Mouse (Mus musculus) regulatory T cell (primary cell): ENCODE measurements around the gene Cflar.

Experiments used
- in situ Hi-C: fragments of 300-600 bp; cut with MboI, MseI; formaldehyde crosslinking; loops from one replicate; pipeline ENCODE4 v1.15.1; 2025; ENCODE audit warnings: high pct_unique_total_duplicates

Cflar gene

DNA sequence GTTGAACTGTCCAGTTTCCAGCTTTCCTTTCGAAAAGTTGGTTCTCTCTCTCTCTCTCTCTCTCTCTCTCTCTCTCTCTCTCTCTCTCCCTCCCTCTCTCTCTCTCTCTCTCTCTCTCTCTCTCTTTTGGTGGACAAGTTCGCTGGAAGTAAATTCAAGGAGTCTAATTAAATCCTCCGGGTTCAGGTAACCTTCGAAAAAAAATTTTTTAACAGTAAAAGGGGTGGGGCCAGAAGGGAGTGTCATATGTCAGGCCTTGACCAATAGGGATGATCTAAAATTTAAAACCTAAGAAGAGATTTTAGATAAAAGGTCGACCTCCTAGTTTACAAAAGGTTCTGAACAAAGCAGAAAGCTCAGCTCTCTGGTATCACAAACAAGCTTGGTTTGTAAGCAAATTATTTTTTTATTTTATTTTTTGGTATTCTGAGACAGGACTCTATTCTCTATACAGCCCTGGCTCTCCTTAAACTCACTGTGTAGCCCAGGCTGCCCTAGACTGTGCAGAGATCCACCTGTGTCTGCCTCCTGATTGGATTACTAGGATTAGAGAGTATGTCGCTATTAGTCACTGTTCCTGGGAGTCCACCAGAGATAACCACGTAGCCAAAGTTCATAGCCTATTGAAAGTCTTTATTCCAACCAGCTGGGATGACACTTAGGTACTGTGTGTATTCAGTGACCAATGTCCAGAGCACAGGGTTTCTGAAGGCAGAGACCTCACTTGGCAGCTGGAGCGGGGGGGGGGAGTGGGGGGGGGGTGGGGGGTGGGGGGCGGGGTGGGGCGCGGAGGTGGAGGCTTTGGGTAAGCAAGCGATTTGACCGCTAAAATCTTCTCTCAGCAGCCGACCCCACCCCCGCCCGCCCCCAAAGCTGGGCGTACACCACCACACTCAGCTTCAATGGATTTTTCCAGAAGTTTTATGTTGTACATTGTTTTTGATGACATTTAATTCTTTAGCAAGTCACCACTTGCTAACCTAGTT lies 1.1 kb downstream of the Cflar start:
- in situ Hi-C loops, result no loop called here

GRCm38 (mm10) chr1:58713081-58713892 lies 2.0 kb downstream of the Cflar start:
- in situ Hi-C loops, result no loop called here

- in situ Hi-C loops, result no loop called here
These were observed 2.6 kb downstream of the Cflar start for GRCm38 (mm10) chr1:58713893-58714231.

DNA sequence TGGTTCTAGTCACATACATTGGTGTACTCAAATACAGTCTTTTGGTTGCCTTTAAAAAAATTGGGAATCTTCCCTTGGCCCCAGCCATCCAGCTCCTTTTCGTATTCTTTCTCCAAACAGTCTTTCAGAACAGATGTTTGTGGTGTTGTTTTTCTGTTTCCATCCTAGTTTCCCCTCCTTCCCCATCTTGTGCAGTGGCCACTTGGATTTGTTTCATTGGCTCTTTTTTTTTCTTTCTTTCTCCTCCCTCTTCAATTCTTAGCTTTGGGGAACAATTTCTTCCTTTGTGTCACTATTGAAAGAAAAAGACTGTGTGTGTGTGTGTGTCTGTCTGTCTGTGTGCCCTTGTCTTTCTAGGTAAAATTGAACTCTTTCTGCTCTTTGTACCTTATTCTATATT lies 3.1 kb downstream of the Cflar start:
- in situ Hi-C loops, result no loop called here

DNA sequence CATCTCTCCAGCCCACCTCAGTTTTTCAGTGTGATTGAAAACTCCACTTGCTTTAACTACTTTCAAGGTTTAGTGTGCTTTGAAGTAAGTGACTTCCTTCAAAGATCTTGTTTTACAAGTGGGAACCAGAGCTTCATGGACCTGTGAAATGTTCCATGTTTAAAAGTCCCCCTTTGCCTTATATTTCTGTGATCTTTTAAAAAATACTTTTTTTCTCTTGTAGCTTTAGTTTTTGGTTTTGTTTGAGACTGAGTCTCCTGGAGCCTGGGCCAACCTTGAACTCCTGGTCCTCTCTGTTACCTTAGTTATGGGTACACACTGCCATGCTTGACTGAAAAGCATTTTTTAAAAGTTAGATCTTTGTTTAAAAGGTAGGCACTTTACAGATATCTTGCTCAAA lies 4.2 kb downstream of the Cflar start:
- in situ Hi-C loops, result no loop called here

DNA sequence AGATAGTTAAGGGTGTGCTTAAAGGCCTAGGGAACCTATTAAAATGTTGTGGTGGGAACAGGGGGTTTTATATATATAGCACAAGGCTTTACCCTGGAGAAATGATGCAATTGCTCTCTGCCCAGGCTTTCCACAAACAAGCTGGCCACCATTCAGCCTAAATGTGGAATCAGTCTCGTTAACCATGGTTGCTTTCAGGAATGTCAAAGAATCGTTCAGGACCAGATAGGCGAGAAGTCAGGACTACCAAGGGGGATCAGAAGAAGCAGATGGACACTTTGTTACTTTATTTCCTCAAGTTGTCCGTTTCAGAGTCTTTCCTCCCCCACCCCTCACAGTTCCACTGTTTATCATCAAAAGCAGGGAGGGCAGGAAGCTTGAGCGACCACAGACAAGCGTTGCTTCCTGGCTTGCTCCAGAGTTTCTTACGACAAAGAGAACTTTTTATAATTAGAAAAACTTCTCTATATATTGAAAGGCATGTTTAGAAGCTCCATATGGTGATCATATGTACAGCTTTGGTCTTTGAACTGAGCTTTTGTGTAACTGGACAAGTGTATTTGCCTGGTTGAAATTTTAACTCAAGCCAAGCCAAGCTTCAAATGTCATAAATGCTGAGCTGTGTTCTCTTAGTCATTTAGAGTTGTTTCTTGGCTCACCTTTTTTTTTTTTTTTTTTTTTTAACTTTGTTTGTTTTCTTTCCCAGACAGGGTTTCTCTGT lies 5.0 kb downstream of the Cflar start:
- in situ Hi-C loops, result no loop called here

DNA sequence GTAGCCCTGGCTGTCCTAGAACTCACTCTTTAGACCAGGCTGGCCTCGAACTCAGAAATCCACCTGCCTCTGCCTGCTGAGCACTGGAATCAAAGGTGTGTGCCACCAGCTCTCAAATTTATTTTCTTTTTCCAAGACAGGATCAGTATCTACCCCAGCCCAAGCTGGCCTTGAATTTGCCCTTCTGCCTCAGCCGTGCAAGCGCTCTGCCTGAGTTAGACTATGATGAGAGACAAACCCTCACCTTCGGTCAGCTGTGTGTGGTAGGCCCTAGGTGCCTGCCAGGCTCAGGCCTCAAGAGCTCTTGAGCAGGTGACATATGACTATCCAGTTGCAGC lies 5.5 kb downstream of the Cflar start:
- in situ Hi-C loops, result no loop called here

DNA sequence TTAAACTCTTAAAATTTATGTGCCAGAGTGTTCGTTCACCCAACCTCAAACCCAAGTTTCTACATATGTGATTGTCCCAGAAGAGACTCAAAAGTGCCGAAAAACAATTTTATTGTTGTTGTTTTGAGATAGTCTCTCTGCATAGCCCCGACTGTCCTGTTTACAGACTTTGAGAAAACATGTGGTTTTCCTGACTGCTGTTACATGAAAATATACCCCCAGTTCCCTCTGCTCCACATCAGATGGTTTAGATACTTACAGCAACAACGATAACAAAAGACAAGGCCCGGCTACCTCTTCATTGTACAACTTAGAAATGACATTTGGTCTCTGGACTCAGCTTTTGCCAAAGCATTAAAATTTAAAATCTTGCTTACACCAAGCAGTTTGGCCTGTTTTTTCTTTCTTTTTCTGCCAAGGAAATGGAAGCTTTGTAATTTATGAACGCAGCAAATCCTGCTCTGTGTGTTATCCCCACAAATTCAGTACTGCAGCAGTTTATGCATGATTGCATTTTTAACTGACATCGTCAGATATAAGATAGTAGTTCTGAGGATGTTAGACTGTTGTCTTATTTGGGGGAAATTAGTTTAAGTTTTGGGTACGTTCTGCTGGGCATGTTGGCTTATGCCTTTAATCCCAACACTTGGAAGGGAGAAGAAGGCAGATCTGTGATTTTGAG lies 6.4 kb downstream of the Cflar start:
- in situ Hi-C loops, result no loop called here

DNA sequence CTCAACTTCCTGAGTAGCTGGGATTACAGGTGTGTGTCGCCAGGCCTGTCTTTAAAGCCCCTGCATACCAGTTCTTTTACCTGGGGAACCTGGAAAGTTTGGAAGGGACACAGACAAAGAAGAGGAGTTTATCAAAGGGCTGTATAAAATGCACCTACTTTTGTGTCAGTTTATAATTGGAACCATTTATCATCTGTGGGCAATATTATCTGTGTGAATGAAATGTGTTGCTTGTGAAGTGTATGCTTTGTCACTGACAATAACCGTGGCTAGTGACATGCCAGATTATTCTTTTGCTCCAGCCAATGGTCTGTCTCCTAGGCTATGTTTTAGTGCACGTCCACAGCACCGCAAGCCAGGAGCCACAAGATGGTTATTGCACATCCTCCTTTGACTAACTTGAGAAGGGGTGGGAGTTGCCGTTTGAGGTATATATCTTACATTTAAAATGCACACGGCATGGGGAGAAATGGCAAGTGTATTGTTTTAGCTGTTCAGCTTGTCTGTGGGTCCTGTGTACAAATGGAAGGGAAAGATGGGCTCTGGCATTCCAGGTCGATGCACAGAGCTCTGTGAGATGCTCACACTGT lies 8.1 kb downstream of the Cflar start:
- in situ Hi-C loops, result no loop called here

GRCm38 (mm10) chr1:58720090-58720489 lies 8.8 kb downstream of the Cflar start:
- in situ Hi-C loops, result no loop called here

GRCm38 (mm10) chr1:58720988-58721387 lies 9.7 kb downstream of the Cflar start:
- in situ Hi-C loops, result no loop called here

DNA sequence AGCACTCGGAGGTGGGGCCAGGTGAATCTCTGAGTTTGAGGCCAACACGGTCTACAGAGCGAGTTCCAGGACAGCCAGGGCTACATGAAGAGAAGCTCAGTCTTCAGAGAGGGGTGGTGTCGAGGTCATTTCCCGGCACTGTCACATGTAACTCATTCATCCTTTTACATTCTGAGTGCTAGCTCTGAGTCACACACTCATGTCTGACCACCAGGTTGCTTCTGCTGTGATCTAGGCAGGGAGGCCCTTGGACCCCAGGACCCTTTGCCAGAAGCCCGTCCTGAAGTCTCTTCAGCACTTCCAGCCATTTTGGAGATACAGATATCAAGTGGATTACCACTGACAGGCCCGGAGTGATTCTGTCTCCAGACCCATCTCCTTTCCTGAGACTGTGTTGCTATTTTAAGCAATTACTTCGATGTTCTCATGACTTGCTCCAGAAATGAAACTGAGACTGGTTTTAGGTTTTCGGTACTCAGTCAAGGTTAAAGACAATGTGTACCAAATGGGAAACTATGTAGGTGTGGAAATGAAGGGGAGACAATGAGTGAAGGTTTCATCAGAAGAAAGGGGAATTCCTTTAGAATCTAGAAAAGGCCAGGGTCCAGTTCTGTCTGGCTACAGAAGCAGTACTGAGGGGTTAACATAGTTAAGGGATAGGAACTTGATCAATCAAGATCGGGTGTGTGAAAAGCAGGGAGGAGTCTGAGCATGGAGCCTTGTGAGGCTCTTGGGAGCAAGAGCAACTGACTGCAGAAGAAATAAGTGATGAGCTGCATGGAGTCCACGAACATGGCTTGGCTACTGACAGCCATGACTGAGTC lies 11.0 kb downstream of the Cflar start:
- in situ Hi-C loops, result no loop called here

DNA sequence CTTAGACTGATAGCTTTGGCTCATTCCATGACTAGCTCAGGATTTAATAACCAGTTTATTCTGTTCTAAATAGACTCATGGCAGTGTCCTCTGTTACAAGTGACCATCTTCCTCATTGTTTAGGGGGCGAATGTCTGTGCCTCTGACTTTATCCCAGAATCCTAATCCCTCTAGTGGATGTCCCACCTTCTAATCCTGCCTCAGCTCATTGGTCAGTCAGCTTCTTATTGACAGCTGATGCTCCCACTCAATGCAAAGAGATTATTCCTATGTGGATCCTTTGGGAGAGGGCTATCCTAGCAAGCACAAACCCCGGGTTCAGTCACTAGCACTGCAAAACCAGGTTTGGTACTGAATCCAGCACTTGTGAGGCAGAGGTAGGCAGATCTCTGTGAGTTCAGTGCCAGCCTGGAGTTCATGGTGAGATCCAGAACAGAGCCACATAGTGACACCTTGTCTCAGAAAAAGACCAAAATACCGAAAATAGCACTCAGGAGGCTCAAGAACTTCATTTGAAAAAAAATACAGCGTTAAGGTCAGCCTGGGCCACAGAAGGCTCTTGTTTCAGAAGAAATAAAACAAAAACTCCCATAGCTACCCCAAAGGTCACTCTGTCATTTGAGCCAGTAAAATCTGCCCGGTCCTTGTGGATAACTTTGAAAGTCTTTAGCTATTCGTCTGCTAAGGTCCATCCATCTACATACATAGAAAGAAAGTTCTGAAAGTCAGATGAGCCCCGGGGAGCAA lies 11.9 kb downstream of the Cflar start:
- in situ Hi-C loops, result no loop called here

DNA sequence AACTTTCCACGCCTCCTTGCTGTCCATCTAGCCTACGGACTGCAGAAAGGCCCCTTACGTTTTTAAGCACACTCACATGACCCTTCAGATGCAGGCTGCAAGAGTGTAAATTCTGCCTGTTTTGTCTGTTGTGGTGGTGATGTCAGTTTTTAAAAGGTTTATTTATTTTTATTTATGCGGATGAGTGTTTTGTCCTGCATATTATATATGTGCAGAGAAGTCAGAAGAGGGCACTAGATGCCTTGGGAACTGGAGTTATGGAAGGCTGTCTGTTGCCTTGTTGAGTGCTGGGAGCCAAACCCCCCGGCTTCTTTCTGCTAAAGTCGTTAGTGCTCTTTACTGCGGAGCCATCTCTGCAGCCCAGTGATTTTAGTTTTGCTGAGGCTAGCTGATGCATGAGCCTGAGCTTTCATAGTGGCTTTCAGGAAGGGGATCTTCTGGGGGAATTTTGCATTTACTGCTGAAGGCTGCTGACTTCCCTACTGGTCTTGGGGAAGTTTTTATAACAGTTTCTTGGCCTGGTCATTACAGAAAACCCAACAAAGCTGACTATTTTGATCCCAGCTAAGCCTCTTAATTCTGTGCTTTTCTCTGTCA lies 12.6 kb downstream of the Cflar start:
- in situ Hi-C loops, result no loop called here

DNA sequence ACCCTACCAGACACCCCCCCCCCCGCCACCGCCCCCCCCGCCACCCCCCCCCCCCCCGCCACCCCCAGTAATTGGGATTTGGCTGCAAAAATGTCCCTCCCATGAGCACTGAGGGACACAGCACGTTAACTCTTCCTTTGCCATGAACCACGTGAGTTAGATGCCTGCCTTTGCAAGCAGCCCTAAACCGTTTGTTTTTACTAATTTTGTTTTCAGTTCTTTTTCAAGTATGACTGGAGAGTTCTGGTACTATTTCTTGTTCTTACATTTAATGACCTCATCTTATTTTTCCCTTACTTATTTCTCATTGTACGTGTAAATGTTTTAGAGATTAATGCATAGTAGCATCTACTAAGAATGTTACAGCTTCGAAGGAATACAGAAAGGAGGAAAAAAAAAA lies 13.2 kb downstream of the Cflar start:
- in situ Hi-C loops, result no loop called here

GRCm38 (mm10) chr1:58725095-58725494 lies 13.8 kb downstream of the Cflar start:
- in situ Hi-C loops, result no loop called here

- in situ Hi-C loops, result no loop called here
These were observed 14.5 kb downstream of the Cflar start for GRCm38 (mm10) chr1:58725767-58726166.

- in situ Hi-C loops, result no loop called here
These were observed 15.9 kb downstream of the Cflar start for GRCm38 (mm10) chr1:58727019-58727746.
